30 mouse cellular contexts compared by ENCODE assay signal in genomic region chr19:4916827-4917226, GRCm38 (mm10). TPM values are rescaled to one million over a fixed set of nuclear protein-coding genes. Genes with fewer than 3 reads are reported as not detected.
"Had no signal": no experiment of that assay in that cellular context is flagged by ENCODE, and none has a peak within 500 bp of the region (broad histone marks: within the 10 kb centered on the region; RNA-seq: fewer than 3 reads in every experiment).

No protein-coding gene starts in this region.

- DNase-seq: left cerebral cortex, postnatal 4 days; liver; liver, embryonic 13.5 days; liver, postnatal 0 days; lung, adult 2 months; lung, embryonic 14.5 days; lung, postnatal 10 days; lung, postnatal 14 days; midbrain, embryonic 14.5 days had no signal

- H3K27ac ChIP-seq: left cerebral cortex, adult 2 months; limb, embryonic 12.5 days; limb, embryonic 15.5 days; liver, embryonic 12.5 days; liver, embryonic 13.5 days; liver, embryonic 14.5 days; liver, embryonic 15.5 days; lung, embryonic 15.5 days; macrophage; midbrain, embryonic 10.5 days; midbrain, embryonic 12.5 days; midbrain, embryonic 13.5 days; midbrain, embryonic 15.5 days; neural tube, embryonic 12.5 days had no signal

- H3K4me2 ChIP-seq: limb, embryonic 12.5 days; limb, embryonic 15.5 days; liver, embryonic 11.5 days; liver, embryonic 12.5 days; liver, embryonic 13.5 days; liver, embryonic 15.5 days; lung, embryonic 14.5 days; lung, embryonic 15.5 days; midbrain, embryonic 11.5 days; midbrain, embryonic 12.5 days; midbrain, embryonic 13.5 days; midbrain, embryonic 15.5 days; neural tube, embryonic 12.5 days had no signal

- H3K4me3 ChIP-seq: left cerebral cortex, adult 2 months; limb, embryonic 12.5 days; limb, embryonic 15.5 days; liver, embryonic 12.5 days; liver, embryonic 13.5 days; liver, embryonic 15.5 days; lung, embryonic 15.5 days; megakaryocyte, embryonic 14.5 days; midbrain, embryonic 10.5 days; midbrain, embryonic 12.5 days; midbrain, embryonic 13.5 days; midbrain, embryonic 15.5 days; neural tube, embryonic 12.5 days had no signal

- H3K9ac ChIP-seq: limb, embryonic 12.5 days; limb, embryonic 15.5 days; liver, embryonic 12.5 days; liver, embryonic 13.5 days; liver, embryonic 14.5 days; liver, embryonic 15.5 days; liver, postnatal 0 days; lung, embryonic 14.5 days; lung, embryonic 15.5 days; midbrain, embryonic 12.5 days; midbrain, embryonic 13.5 days; midbrain, embryonic 15.5 days; neural tube, embryonic 12.5 days had no signal

- H3K4me1 ChIP-seq: limb, embryonic 12.5 days; limb, embryonic 15.5 days; lung, embryonic 15.5 days; megakaryocyte, embryonic 14.5 days; midbrain, embryonic 10.5 days; midbrain, embryonic 12.5 days; midbrain, embryonic 13.5 days; midbrain, embryonic 15.5 days; neural tube, embryonic 12.5 days had no signal

- H3K9me3 ChIP-seq: limb, embryonic 12.5 days; limb, embryonic 15.5 days; liver, embryonic 12.5 days; liver, embryonic 13.5 days; liver, embryonic 15.5 days; lung, embryonic 15.5 days; megakaryocyte, embryonic 14.5 days; midbrain, embryonic 10.5 days; midbrain, embryonic 12.5 days; midbrain, embryonic 13.5 days; midbrain, embryonic 15.5 days; neural tube, embryonic 12.5 days had no signal

- ATAC-seq: liver, embryonic 12.5 days; liver, postnatal 0 days; lung, postnatal 0 days; midbrain, embryonic 13.5 days; midbrain, embryonic 15.5 days; midbrain, embryonic 16.5 days had no signal

- H3K27me3 ChIP-seq: limb, embryonic 12.5 days; limb, embryonic 15.5 days; liver, embryonic 12.5 days; liver, embryonic 13.5 days; liver, embryonic 15.5 days; lung, embryonic 15.5 days; megakaryocyte, embryonic 14.5 days; midbrain, embryonic 12.5 days; midbrain, embryonic 13.5 days; midbrain, embryonic 15.5 days; neural tube, embryonic 12.5 days had no signal

RNA-seq across cellular contexts. Expression of gene Bbs1, which starts 10.4 kb away (rescaled TPM):
- total RNA-seq: monocyte, adult 5-6 weeks had no signal

RNA-seq across cellular contexts. Expression of gene Peli3, which starts 26.1 kb away (rescaled TPM):
- total RNA-seq: megakaryocyte progenitor cell, adult 5-6 weeks; monocyte, adult 5-6 weeks had no signal

RNA-seq across cellular contexts. Expression of gene Actn3, which starts 39.1 kb away (rescaled TPM):
- polyA plus RNA-seq: liver, adult 2 months; macrophage had no signal
